Mouse (Mus musculus): Measurements from ENCODE around the gene Gabbr2. TPM values are rescaled to one million over a fixed set of nuclear protein-coding genes. Genes with fewer than 3 reads are reported as not detected.

The Gabbr2 gene
- polyA plus RNA-seq, 1 experiment from 2014 or later = 5.5 TPM

- H3K27me3 ChIP-seq (replicated peaks; ENCODE audit: control insufficient read depth, insufficient read depth, low read length) = no peaks in the 10 kb centered on the region
- H3K36me3 ChIP-seq (ENCODE audit: control insufficient read depth, insufficient read depth) = no peaks in the 10 kb centered on the region
- no peaks in the 10 kb centered on the region for H3K9me3 ChIP-seq (ENCODE audit: control insufficient read depth, low read length)
- no peak for ATAC-seq
- 83% methylated on average over 6 of the region's 6 CpGs for WGBS
- H3K27ac ChIP-seq (ENCODE audit: low read length) = no peak overlapping the region
- no peaks in the 10 kb centered on the region for H3K4me1 ChIP-seq (replicated peaks; ENCODE audit: control insufficient read depth, insufficient read depth, low read length)
- H3K4me3 ChIP-seq (replicated peaks; ENCODE audit: low read length) = no peak overlapping the region
- no peak overlapping the region for H3K4me2 ChIP-seq (ENCODE audit: low read length)
- no peak overlapping the region for H3K9ac ChIP-seq (replicated peaks; ENCODE audit: low read depth, low read length)
These were observed 13.3 kb downstream of the Gabbr2 start for GRCm38 (mm10) chr4:46978371-46978770.

- Histone ChIP-seq H3K4me3 (replicated peaks; ENCODE audit: low read length) (no peak overlapping the region), H3K27me3 (replicated peaks; ENCODE audit: control insufficient read depth, insufficient read depth, low read length) (no peaks in the 10 kb centered on the region), H3K36me3 (ENCODE audit: control insufficient read depth, insufficient read depth) (no peaks in the 10 kb centered on the region), H3K4me2 (ENCODE audit: low read length) (no peak overlapping the region), H3K4me1 (replicated peaks; ENCODE audit: control insufficient read depth, insufficient read depth, low read length) (no peaks in the 10 kb centered on the region), H3K27ac (ENCODE audit: low read length) (no peak overlapping the region), H3K9me3 (ENCODE audit: control insufficient read depth, low read length) (no peaks in the 10 kb centered on the region), H3K9ac (replicated peaks; ENCODE audit: low read depth, low read length) (no peak overlapping the region)
- WGBS = 92% methylated on average over 7 of the region's 7 CpGs
- no peak for ATAC-seq
These were observed 14.5 kb downstream of the Gabbr2 start for GRCm38 (mm10) chr4:46977161-46977560.

- ATAC-seq = no peak
- no peak overlapping the region for H3K9ac ChIP-seq (replicated peaks; ENCODE audit: low read depth, low read length)
- 79% methylated on average over 11 of the region's 11 CpGs for WGBS
These were observed 15.0 kb downstream of the Gabbr2 start for GRCm38 (mm10) chr4:46976671-46977071.

GRCm38 (mm10) chr4:46973322-46973721, 18.4 kb downstream of the Gabbr2 start:
- H3K27me3 ChIP-seq (replicated peaks; ENCODE audit: control insufficient read depth, insufficient read depth, low read length) = no peaks in the 10 kb centered on the region
- no peaks in the 10 kb centered on the region for H3K9me3 ChIP-seq (ENCODE audit: control insufficient read depth, low read length)
- no peaks in the 10 kb centered on the region for H3K36me3 ChIP-seq (ENCODE audit: control insufficient read depth, insufficient read depth)
- no peak for ATAC-seq
- no peak overlapping the region for H3K9ac ChIP-seq (replicated peaks; ENCODE audit: low read depth, low read length)
- H3K4me3 ChIP-seq (replicated peaks; ENCODE audit: low read length) = no peak overlapping the region
- H3K4me2 ChIP-seq (ENCODE audit: low read length) = no peak overlapping the region
- H3K27ac ChIP-seq (ENCODE audit: low read length) = no peak overlapping the region
- no peaks in the 10 kb centered on the region for H3K4me1 ChIP-seq (replicated peaks; ENCODE audit: control insufficient read depth, insufficient read depth, low read length)
- WGBS = 75% methylated on average over 10 of the region's 10 CpGs

More at GRCm38 (mm10) chr4:46976671-46977071, 15.0 kb downstream of the Gabbr2 start:
- Histone ChIP-seq H3K36me3 (ENCODE audit: control insufficient read depth, insufficient read depth) (no peaks in the 10 kb centered on the region), H3K27ac (ENCODE audit: low read length) (no peak overlapping the region), H3K9me3 (ENCODE audit: control insufficient read depth, low read length) (no peaks in the 10 kb centered on the region), H3K4me3 (replicated peaks; ENCODE audit: low read length) (no peak overlapping the region), H3K27me3 (replicated peaks; ENCODE audit: control insufficient read depth, insufficient read depth, low read length) (no peaks in the 10 kb centered on the region), H3K4me2 (ENCODE audit: low read length) (no peak overlapping the region), H3K4me1 (replicated peaks; ENCODE audit: control insufficient read depth, insufficient read depth, low read length) (no peaks in the 10 kb centered on the region)

- Histone ChIP-seq H3K9ac (replicated peaks; ENCODE audit: low read depth, low read length) (no peak overlapping the region), H3K4me3 (replicated peaks; ENCODE audit: low read length) (no peak overlapping the region), H3K36me3 (ENCODE audit: control insufficient read depth, insufficient read depth) (no peaks in the 10 kb centered on the region), H3K9me3 (ENCODE audit: control insufficient read depth, low read length) (no peaks in the 10 kb centered on the region), H3K27me3 (replicated peaks; ENCODE audit: control insufficient read depth, insufficient read depth, low read length) (no peaks in the 10 kb centered on the region), H3K4me1 (replicated peaks; ENCODE audit: control insufficient read depth, insufficient read depth, low read length) (no peaks in the 10 kb centered on the region), H3K27ac (ENCODE audit: low read length) (no peak overlapping the region), H3K4me2 (ENCODE audit: low read length) (no peak overlapping the region)
- WGBS = 76% methylated on average over 10 of the region's 10 CpGs
- peak; percentile 40; the same call in 1 of the 2 replicates for ATAC-seq
These were observed 23.7 kb downstream of the Gabbr2 start for GRCm38 (mm10) chr4:46967981-46968380.

- Histone ChIP-seq H3K4me3 (replicated peaks; ENCODE audit: low read length) (no peak overlapping the region), H3K27ac (ENCODE audit: low read length) (no peak overlapping the region), H3K9me3 (ENCODE audit: control insufficient read depth, low read length) (no peaks in the 10 kb centered on the region), H3K4me2 (ENCODE audit: low read length) (no peak overlapping the region), H3K4me1 (replicated peaks; ENCODE audit: control insufficient read depth, insufficient read depth, low read length) (no peaks in the 10 kb centered on the region), H3K9ac (replicated peaks; ENCODE audit: low read depth, low read length) (no peak overlapping the region), H3K36me3 (ENCODE audit: control insufficient read depth, insufficient read depth) (no peaks in the 10 kb centered on the region), H3K27me3 (replicated peaks; ENCODE audit: control insufficient read depth, insufficient read depth, low read length) (no peaks in the 10 kb centered on the region)
- ATAC-seq = no peak
These were observed 25.1 kb downstream of the Gabbr2 start for GRCm38 (mm10) chr4:46966551-46966950.

- Histone ChIP-seq H3K9ac (replicated peaks; ENCODE audit: low read depth, low read length) (no peak overlapping the region), H3K27me3 (replicated peaks; ENCODE audit: control insufficient read depth, insufficient read depth, low read length) (no peaks in the 10 kb centered on the region), H3K36me3 (ENCODE audit: control insufficient read depth, insufficient read depth) (no peaks in the 10 kb centered on the region), H3K9me3 (ENCODE audit: control insufficient read depth, low read length) (no peaks in the 10 kb centered on the region), H3K4me2 (ENCODE audit: low read length) (no peak overlapping the region), H3K4me3 (replicated peaks; ENCODE audit: low read length) (no peak overlapping the region), H3K27ac (ENCODE audit: low read length) (no peak overlapping the region), H3K4me1 (replicated peaks; ENCODE audit: control insufficient read depth, insufficient read depth, low read length) (no peaks in the 10 kb centered on the region)
- no peak for ATAC-seq
- WGBS = 90% methylated on average over 2 of the region's 2 CpGs
These were observed 30.3 kb downstream of the Gabbr2 start for GRCm38 (mm10) chr4:46961403-46961802.

GRCm38 (mm10) chr4:46960208-46960607, 31.5 kb downstream of the Gabbr2 start:
- no peaks in the 10 kb centered on the region for H3K9me3 ChIP-seq (ENCODE audit: control insufficient read depth, low read length)
- H3K4me2 ChIP-seq (ENCODE audit: low read length) = no peak overlapping the region
- H3K36me3 ChIP-seq (ENCODE audit: control insufficient read depth, insufficient read depth) = no peaks in the 10 kb centered on the region
- H3K9ac ChIP-seq (replicated peaks; ENCODE audit: low read depth, low read length) = no peak overlapping the region
- no peaks in the 10 kb centered on the region for H3K4me1 ChIP-seq (replicated peaks; ENCODE audit: control insufficient read depth, insufficient read depth, low read length)
- no peak for ATAC-seq
- no peak overlapping the region for H3K27ac ChIP-seq (ENCODE audit: low read length)
- H3K4me3 ChIP-seq (replicated peaks; ENCODE audit: low read length) = no peak overlapping the region
- 88% methylated on average over 10 of the region's 10 CpGs for WGBS
- H3K27me3 ChIP-seq (replicated peaks; ENCODE audit: control insufficient read depth, insufficient read depth, low read length) = no peaks in the 10 kb centered on the region

GRCm38 (mm10) chr4:46959776-46960175, 31.9 kb downstream of the Gabbr2 start:
- H3K4me1 ChIP-seq (replicated peaks; ENCODE audit: control insufficient read depth, insufficient read depth, low read length) = no peaks in the 10 kb centered on the region
- no peak overlapping the region for H3K9ac ChIP-seq (replicated peaks; ENCODE audit: low read depth, low read length)
- H3K27me3 ChIP-seq (replicated peaks; ENCODE audit: control insufficient read depth, insufficient read depth, low read length) = no peaks in the 10 kb centered on the region
- 89% methylated on average over 6 of the region's 6 CpGs for WGBS
- H3K27ac ChIP-seq (ENCODE audit: low read length) = no peak overlapping the region
- H3K4me3 ChIP-seq (replicated peaks; ENCODE audit: low read length) = no peak overlapping the region
- H3K4me2 ChIP-seq (ENCODE audit: low read length) = no peak overlapping the region
- no peak for ATAC-seq
- no peaks in the 10 kb centered on the region for H3K9me3 ChIP-seq (ENCODE audit: control insufficient read depth, low read length)
- H3K36me3 ChIP-seq (ENCODE audit: control insufficient read depth, insufficient read depth) = no peaks in the 10 kb centered on the region

GRCm38 (mm10) chr4:46957955-46958354, 33.7 kb downstream of the Gabbr2 start:
- H3K9me3 ChIP-seq (ENCODE audit: control insufficient read depth, low read length) = no peaks in the 10 kb centered on the region
- no peak overlapping the region for H3K4me3 ChIP-seq (replicated peaks; ENCODE audit: low read length)
- 69% methylated on average over 7 of the region's 7 CpGs for WGBS
- H3K4me1 ChIP-seq (replicated peaks; ENCODE audit: control insufficient read depth, insufficient read depth, low read length) = peaks cover 2% of the 10 kb centered on the region; the same call in 1 of the 2 replicates
- H3K4me2 ChIP-seq (ENCODE audit: low read length) = no peak overlapping the region
- no peaks in the 10 kb centered on the region for H3K36me3 ChIP-seq (ENCODE audit: control insufficient read depth, insufficient read depth)
- ATAC-seq = peak; percentile 50
- H3K27ac ChIP-seq (ENCODE audit: low read length) = no peak overlapping the region
- H3K27me3 ChIP-seq (replicated peaks; ENCODE audit: control insufficient read depth, insufficient read depth, low read length) = no peaks in the 10 kb centered on the region
- no peak overlapping the region for H3K9ac ChIP-seq (replicated peaks; ENCODE audit: low read depth, low read length)

Data from forebrain, embryonic 16.5 days (tissue).